ENCODE assay signal across 24 mouse cellular contexts in genomic region chr2:124662257-124662656, GRCm38 (mm10).
DNase-seq lines count a peak whose midpoint lies in the region; ATAC-seq lines count a peak whose summit lies in the region.
"Had no signal": no experiment of that assay in that cellular context is flagged by ENCODE, and none has a peak within 500 bp of the region (broad histone marks: within the 10 kb centered on the region; RNA-seq: fewer than 3 reads in every experiment).

No protein-coding gene starts in this region.

- H3K4me1 ChIP-seq in intestine, embryonic 14.5 days (replicated peaks; ENCODE audit: control insufficient read depth, insufficient read depth, low read length) = no peaks in the 10 kb centered on the region
- H3K4me1 ChIP-seq in intestine, embryonic 15.5 days (replicated peaks) = no peaks in the 10 kb centered on the region
- H3K4me1 ChIP-seq in heart, embryonic 16.5 days (ENCODE audit: control insufficient read depth, insufficient read depth, low read length) = peaks cover 11% of the 10 kb centered on the region
- H3K4me1 ChIP-seq: embryonic facial prominence, embryonic 15.5 days; hindbrain, embryonic 15.5 days; midbrain, embryonic 12.5 days had no signal

- no peaks in the 10 kb centered on the region for H3K27me3 ChIP-seq in intestine, embryonic 14.5 days (replicated peaks; ENCODE audit: control insufficient read depth, insufficient read depth, low read length)
- no peaks in the 10 kb centered on the region for H3K27me3 ChIP-seq in intestine, embryonic 15.5 days (replicated peaks)
- H3K27me3 ChIP-seq in heart, embryonic 16.5 days (ENCODE audit: control insufficient read depth, insufficient read depth, low read length) = no peaks in the 10 kb centered on the region
- H3K27me3 ChIP-seq: embryonic facial prominence, embryonic 15.5 days; hindbrain, embryonic 15.5 days; limb, embryonic 12.5 days; midbrain, embryonic 12.5 days had no signal

- H3K4me2 ChIP-seq in intestine, embryonic 14.5 days (ENCODE audit: low read length) = no peak overlapping the region
- no peak overlapping the region for H3K4me2 ChIP-seq in intestine, embryonic 15.5 days (replicated peaks)
- no peak overlapping the region for H3K4me2 ChIP-seq in heart, embryonic 16.5 days (ENCODE audit: low read depth, low read length)
- H3K4me2 ChIP-seq: embryonic facial prominence, embryonic 15.5 days; hindbrain, embryonic 15.5 days; limb, embryonic 12.5 days; liver, embryonic 11.5 days; midbrain, embryonic 12.5 days had no signal

- peak; percentile 21 to 34 for DNase-seq in gastrocnemius, adult 8-10 months (ENCODE audit: low spot score in 2 of 2)
- no peak for DNase-seq in gastrocnemius, postnatal 14 days
- peak; percentile 28 for DNase-seq in intestine, embryonic 14.5 days (ENCODE audit: low spot score)
- peak; percentile 20 for DNase-seq in forelimb bud, embryonic 11.5 days (ENCODE audit: low read depth, low spot score)
- DNase-seq in left cerebral cortex, postnatal 14 days (ENCODE audit: low spot score in 2 of 2) = no peak
- DNase-seq in thymus, adult 18-20 months = no peak
- DNase-seq: adrenal gland, postnatal 36 days; cerebellum, adult 11 months; cerebellum, adult 9-11 months; kidney, postnatal 36 days; layer of hippocampus, postnatal 36 days; liver, postnatal 0 days had no signal

- intact Hi-C loops in gastrocnemius, postnatal 14 days (cut with DNase I; ENCODE audit: low total_unique reads) = no loop called here
- intact Hi-C loops in left cerebral cortex, postnatal 14 days (cut with DNase I) = no loop called here

- H3K36me3 ChIP-seq in intestine, embryonic 14.5 days (ENCODE audit: control insufficient read depth, insufficient read depth, low read length) = peaks cover 73% of the 10 kb centered on the region
- H3K36me3 ChIP-seq in intestine, embryonic 15.5 days = peaks cover 20% of the 10 kb centered on the region
- peaks cover 64% of the 10 kb centered on the region for H3K36me3 ChIP-seq in heart, embryonic 16.5 days (ENCODE audit: control insufficient read depth, insufficient read depth)

- H3K27ac ChIP-seq in intestine, embryonic 14.5 days (ENCODE audit: low read depth) = no peak overlapping the region
- H3K27ac ChIP-seq in intestine, embryonic 15.5 days = no peak overlapping the region
- peak overlapping the region; percentile 61 for H3K27ac ChIP-seq in heart, embryonic 16.5 days (ENCODE audit: low read length)
- H3K27ac ChIP-seq: embryonic facial prominence, embryonic 15.5 days; heart, adult 2 months; hindbrain, embryonic 15.5 days; limb, embryonic 12.5 days; midbrain, embryonic 12.5 days; stomach, postnatal 0 days had no signal

- ATAC-seq in intestine, embryonic 14.5 days (replicated peaks; ENCODE audit: low FRiP score, low TSS enrichment, low read depth) = no peak
- no peak for ATAC-seq in intestine, embryonic 15.5 days
- ATAC-seq in heart, embryonic 16.5 days (replicated peaks; ENCODE audit: extremely low read depth, insufficient read depth, low FRiP score) = peak; percentile 60
- ATAC-seq: forebrain, embryonic 14.5 days; intestine, embryonic 16.5 days; liver, postnatal 0 days; lung, postnatal 0 days had no signal

- no peak overlapping the region for H3K9ac ChIP-seq in intestine, embryonic 14.5 days (ENCODE audit: low read length)
- no peak overlapping the region for H3K9ac ChIP-seq in intestine, embryonic 15.5 days
- no peak overlapping the region for H3K9ac ChIP-seq in heart, embryonic 16.5 days (ENCODE audit: low read length)
- H3K9ac ChIP-seq: embryonic facial prominence, embryonic 15.5 days; hindbrain, embryonic 15.5 days; limb, embryonic 12.5 days; liver, postnatal 0 days; midbrain, embryonic 12.5 days had no signal

- 53% methylated on average over 5 of the region's 5 CpGs for WGBS in intestine, embryonic 14.5 days
- 55% methylated on average over 5 of the region's 5 CpGs for WGBS in intestine, embryonic 15.5 days
- 31% methylated on average over 5 of the region's 5 CpGs for WGBS in heart, embryonic 16.5 days

- H3K9me3 ChIP-seq in intestine, embryonic 14.5 days (ENCODE audit: control insufficient read depth, low read length) = no peaks in the 10 kb centered on the region
- H3K9me3 ChIP-seq in intestine, embryonic 15.5 days = no peaks in the 10 kb centered on the region
- H3K9me3 ChIP-seq in heart, embryonic 16.5 days (replicated peaks; ENCODE audit: control insufficient read depth, low read length) = no peaks in the 10 kb centered on the region
- H3K9me3 ChIP-seq: embryonic facial prominence, embryonic 15.5 days; hindbrain, embryonic 15.5 days; limb, embryonic 12.5 days; midbrain, embryonic 12.5 days had no signal

- no peak overlapping the region for H3K4me3 ChIP-seq in intestine, embryonic 14.5 days (ENCODE audit: low read depth, low read length)
- H3K4me3 ChIP-seq in intestine, embryonic 15.5 days (replicated peaks) = no peak overlapping the region
- no peak overlapping the region for H3K4me3 ChIP-seq in heart, embryonic 16.5 days (ENCODE audit: low read length)
- H3K4me3 ChIP-seq: embryonic facial prominence, embryonic 15.5 days; heart, adult 2 months; hindbrain, embryonic 15.5 days; limb, embryonic 12.5 days; midbrain, embryonic 12.5 days had no signal

Comparison
In these comparisons a context has a peak if more than half of its experiments do, and no peak if none do; other contexts are left out.
1. DNase-seq: peak in gastrocnemius, adult 8-10 months (2 of 2), intestine, embryonic 14.5 days (single experiment) and forelimb bud, embryonic 11.5 days (single experiment); none in gastrocnemius, postnatal 14 days (single experiment), left cerebral cortex, postnatal 14 days (0 of 2) and thymus, adult 18-20 months (0 of 2).